Mouse (Mus musculus): ENCODE measurements around the gene Syne4. TPM values are rescaled to one million over a fixed set of nuclear protein-coding genes. Genes with fewer than 3 reads are reported as not detected.

Gene Syne4
- polyA plus RNA-seq, 1 experiment: 1.2 TPM

DNA sequence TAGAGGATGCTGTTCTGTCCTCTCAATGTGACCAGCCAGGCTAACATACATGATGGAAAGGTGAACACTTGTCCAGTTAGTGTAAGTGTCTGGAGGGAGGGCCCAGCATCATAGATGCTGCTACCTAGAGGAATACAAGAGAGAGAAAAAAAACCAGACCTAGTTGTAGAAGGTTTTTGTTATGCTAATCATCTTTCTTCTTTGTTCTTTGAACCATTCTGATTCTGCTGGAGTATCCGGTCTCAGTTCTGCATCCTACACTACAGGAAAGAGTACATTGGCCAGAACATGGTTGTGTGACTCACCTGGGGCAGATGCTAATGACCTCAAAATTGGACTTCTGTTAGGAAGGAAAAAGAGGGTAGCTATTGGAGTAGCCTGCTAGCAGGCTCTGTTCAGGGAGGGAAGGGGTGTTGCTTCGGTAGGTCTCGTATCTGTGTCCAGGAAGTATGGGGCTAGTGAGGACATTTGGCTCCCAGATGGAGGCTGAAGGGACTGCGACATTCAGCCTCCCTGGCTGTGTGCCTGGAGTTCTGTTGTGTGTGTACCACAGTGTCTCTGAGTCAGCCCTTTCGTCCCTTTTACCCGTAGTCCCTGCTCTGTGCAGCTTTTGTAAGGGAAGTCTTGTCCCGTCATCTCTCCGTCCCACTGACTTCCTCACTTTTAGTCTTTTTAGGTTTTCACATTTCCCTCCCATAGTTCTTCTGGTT lies 27.8 kb upstream of the Syne4 start:
- Histone ChIP-seq H3K4me3 (no peak overlapping the region), H3ac (ENCODE audit: control insufficient read depth, insufficient read length) (no peak overlapping the region), H3K27me3 (ENCODE audit: control insufficient read depth, insufficient read depth, insufficient read length) (peaks cover 5% of the 10 kb centered on the region), H3K4me2 (ENCODE audit: low read depth) (no peak overlapping the region), H3K36me3 (ENCODE audit: control insufficient read depth, insufficient read depth) (no peaks in the 10 kb centered on the region), H3K79me2 (ENCODE audit: control insufficient read depth, insufficient read depth) (no peaks in the 10 kb centered on the region)
- TF ChIP-seq POLR2A (IDR thresholded peaks at IDR 0.05; ENCODE audit: insufficient read length, low read depth) (no peak), USF1 (IDR thresholded peaks at IDR 0.05; ENCODE audit: low read depth) (no peak), MYOD1 (IDR thresholded peaks at IDR 0.05; ENCODE audit: control insufficient read depth in 1 of 3, insufficient read length in 2 of 3, low read depth in 2 of 3) (no peak), E2F4 (IDR thresholded peaks at IDR 0.05; ENCODE audit: insufficient read depth) (no peak), MYOG (IDR thresholded peaks at IDR 0.05; ENCODE audit: control insufficient read depth in 1 of 3, insufficient read depth in 1 of 3, insufficient read length in 2 of 3, low read depth in 2 of 3) (no peak), TCF3 (IDR thresholded peaks at IDR 0.05; ENCODE audit: insufficient read length, low read depth) (no peak), REST (IDR thresholded peaks at IDR 0.05; ENCODE audit: insufficient read depth, insufficient read length) (no peak), CEBPB (IDR thresholded peaks at IDR 0.05; ENCODE audit: insufficient read depth, poor library complexity, severe bottlenecking) (no peak), SRF (IDR thresholded peaks at IDR 0.05; ENCODE audit: control insufficient read depth, insufficient read length, low read depth) (no peak), TCF12 (IDR thresholded peaks at IDR 0.05; ENCODE audit: insufficient read depth, poor library complexity, severe bottlenecking) (no peak), MAX (IDR thresholded peaks at IDR 0.05; ENCODE audit: low read depth) (no peak), POLR2AphosphoS2 (IDR thresholded peaks at IDR 0.05; ENCODE audit: insufficient read length, low read depth) (no peak)

DNA sequence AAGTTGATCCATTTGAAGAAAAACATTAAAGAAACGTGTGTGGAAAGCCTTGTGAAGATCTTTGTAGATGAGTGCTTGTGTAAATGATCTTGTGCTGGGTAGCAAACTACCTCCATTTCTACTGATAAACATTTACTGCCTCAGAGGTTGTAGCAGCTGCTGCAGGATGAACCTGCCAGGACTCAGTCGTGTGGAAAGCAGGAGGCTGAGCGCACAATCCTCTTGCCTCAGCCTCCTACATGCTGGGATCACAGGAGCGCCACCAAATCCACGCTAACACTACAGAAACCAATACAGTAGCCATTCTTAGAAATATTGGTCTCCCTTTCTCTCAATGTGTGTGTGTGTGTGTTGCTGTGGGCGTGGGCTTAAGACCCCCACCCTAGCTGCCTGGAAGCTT lies 26.6 kb upstream of the Syne4 start:
- no peak for TF ChIP-seq E2F4 (IDR thresholded peaks at IDR 0.05; ENCODE audit: insufficient read depth)
- no peak for TF ChIP-seq CEBPB (IDR thresholded peaks at IDR 0.05; ENCODE audit: insufficient read depth, poor library complexity, severe bottlenecking)
- no peak for TF ChIP-seq REST (IDR thresholded peaks at IDR 0.05; ENCODE audit: insufficient read depth, insufficient read length)
- TF ChIP-seq MYOG (IDR thresholded peaks at IDR 0.05; ENCODE audit: control insufficient read depth in 1 of 3, insufficient read depth in 1 of 3, insufficient read length in 2 of 3, low read depth in 2 of 3): no peak
- no peak for TF ChIP-seq SRF (IDR thresholded peaks at IDR 0.05; ENCODE audit: control insufficient read depth, insufficient read length, low read depth)
- no peak for TF ChIP-seq TCF12 (IDR thresholded peaks at IDR 0.05; ENCODE audit: insufficient read depth, poor library complexity, severe bottlenecking)
- TF ChIP-seq USF1 (IDR thresholded peaks at IDR 0.05; ENCODE audit: low read depth): no peak
- TF ChIP-seq MAX (IDR thresholded peaks at IDR 0.05; ENCODE audit: low read depth): no peak
- no peak for TF ChIP-seq MYOD1 (IDR thresholded peaks at IDR 0.05; ENCODE audit: control insufficient read depth in 1 of 3, insufficient read length in 2 of 3, low read depth in 2 of 3)
- TF ChIP-seq POLR2A (IDR thresholded peaks at IDR 0.05; ENCODE audit: insufficient read length, low read depth): no peak
- TF ChIP-seq POLR2AphosphoS2 (IDR thresholded peaks at IDR 0.05; ENCODE audit: insufficient read length, low read depth): no peak
- no peak for TF ChIP-seq TCF3 (IDR thresholded peaks at IDR 0.05; ENCODE audit: insufficient read length, low read depth)
- Histone ChIP-seq H3K27me3 (ENCODE audit: control insufficient read depth, insufficient read depth, insufficient read length) (peaks cover 5% of the 10 kb centered on the region), H3K79me2 (ENCODE audit: control insufficient read depth, insufficient read depth) (no peaks in the 10 kb centered on the region), H3K4me2 (ENCODE audit: low read depth) (no peak overlapping the region), H3ac (ENCODE audit: control insufficient read depth, insufficient read length) (no peak overlapping the region), H3K4me3 (no peak overlapping the region), H3K36me3 (ENCODE audit: control insufficient read depth, insufficient read depth) (no peaks in the 10 kb centered on the region)

DNA sequence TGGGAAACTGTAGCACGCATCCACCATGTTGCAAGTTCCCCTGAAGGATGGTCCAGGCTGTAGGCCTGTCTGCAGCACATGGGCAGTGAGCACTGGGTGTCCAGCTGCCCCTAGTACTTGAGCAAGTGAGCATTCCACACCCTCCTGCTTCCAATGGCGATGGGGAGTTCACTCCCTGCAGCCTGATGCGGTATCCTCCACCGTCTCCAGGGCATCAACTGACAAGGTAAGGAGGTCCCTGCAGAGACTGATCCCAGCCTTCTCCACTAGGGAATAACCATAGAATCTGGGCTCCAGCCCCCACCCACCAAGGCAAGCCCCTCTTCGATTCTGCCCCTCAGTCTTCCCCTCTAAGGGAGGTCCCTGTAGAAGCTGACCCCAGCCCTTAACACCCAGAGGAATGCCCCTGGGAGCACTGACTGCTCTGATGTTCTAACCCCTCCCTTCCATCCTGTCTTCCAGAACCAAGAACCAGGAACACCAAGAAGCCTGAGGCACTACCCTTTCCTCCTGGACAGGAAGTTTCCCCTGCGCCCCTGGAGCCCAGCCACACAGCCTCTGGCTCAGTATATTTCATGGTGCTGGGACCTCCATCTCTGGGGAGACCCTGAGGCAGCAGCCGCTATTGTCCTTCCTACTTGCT lies 25.4 kb upstream of the Syne4 start:
- Histone ChIP-seq H3K4me3 (no peak overlapping the region), H3K27me3 (ENCODE audit: control insufficient read depth, insufficient read depth, insufficient read length) (peaks cover 5% of the 10 kb centered on the region), H3K4me2 (ENCODE audit: low read depth) (no peak overlapping the region), H3K79me2 (ENCODE audit: control insufficient read depth, insufficient read depth) (no peaks in the 10 kb centered on the region), H3K36me3 (ENCODE audit: control insufficient read depth, insufficient read depth) (no peaks in the 10 kb centered on the region), H3ac (ENCODE audit: control insufficient read depth, insufficient read length) (no peak overlapping the region)
- TF ChIP-seq CEBPB (IDR thresholded peaks at IDR 0.05; ENCODE audit: insufficient read depth, poor library complexity, severe bottlenecking): no peak
- TF ChIP-seq TCF12 (IDR thresholded peaks at IDR 0.05; ENCODE audit: insufficient read depth, poor library complexity, severe bottlenecking): no peak
- TF ChIP-seq SRF (IDR thresholded peaks at IDR 0.05; ENCODE audit: control insufficient read depth, insufficient read length, low read depth): no peak
- no peak for TF ChIP-seq POLR2A (IDR thresholded peaks at IDR 0.05; ENCODE audit: insufficient read length, low read depth)
- no peak for TF ChIP-seq E2F4 (IDR thresholded peaks at IDR 0.05; ENCODE audit: insufficient read depth)
- TF ChIP-seq MAX (IDR thresholded peaks at IDR 0.05; ENCODE audit: low read depth): no peak
- no peak for TF ChIP-seq MYOG (IDR thresholded peaks at IDR 0.05; ENCODE audit: control insufficient read depth in 1 of 3, insufficient read depth in 1 of 3, insufficient read length in 2 of 3, low read depth in 2 of 3)
- no peak for TF ChIP-seq MYOD1 (IDR thresholded peaks at IDR 0.05; ENCODE audit: control insufficient read depth in 1 of 3, insufficient read length in 2 of 3, low read depth in 2 of 3)
- TF ChIP-seq USF1 (IDR thresholded peaks at IDR 0.05; ENCODE audit: low read depth): no peak
- TF ChIP-seq POLR2AphosphoS2 (IDR thresholded peaks at IDR 0.05; ENCODE audit: insufficient read length, low read depth): no peak
- no peak for TF ChIP-seq TCF3 (IDR thresholded peaks at IDR 0.05; ENCODE audit: insufficient read length, low read depth)
- TF ChIP-seq REST (IDR thresholded peaks at IDR 0.05; ENCODE audit: insufficient read depth, insufficient read length): no peak

GRCm38 (mm10) chr7:30289714-30290399 lies 24.8 kb upstream of the Syne4 start:
- Histone ChIP-seq H3K36me3 (ENCODE audit: control insufficient read depth, insufficient read depth) (no peaks in the 10 kb centered on the region), H3K79me2 (ENCODE audit: control insufficient read depth, insufficient read depth) (no peaks in the 10 kb centered on the region), H3K4me3 (no peak overlapping the region), H3K4me2 (ENCODE audit: low read depth) (no peak overlapping the region), H3ac (ENCODE audit: control insufficient read depth, insufficient read length) (no peak overlapping the region), H3K27me3 (ENCODE audit: control insufficient read depth, insufficient read depth, insufficient read length) (peaks cover 5% of the 10 kb centered on the region)
- no peak for TF ChIP-seq CEBPB (IDR thresholded peaks at IDR 0.05; ENCODE audit: insufficient read depth, poor library complexity, severe bottlenecking)
- no peak for TF ChIP-seq POLR2A (IDR thresholded peaks at IDR 0.05; ENCODE audit: insufficient read length, low read depth)
- peak; percentile 52 for TF ChIP-seq TCF12 (IDR thresholded peaks at IDR 0.05; ENCODE audit: insufficient read depth, poor library complexity, severe bottlenecking)
- TF ChIP-seq SRF (IDR thresholded peaks at IDR 0.05; ENCODE audit: control insufficient read depth, insufficient read length, low read depth): no peak
- TF ChIP-seq POLR2AphosphoS2 (IDR thresholded peaks at IDR 0.05; ENCODE audit: insufficient read length, low read depth): no peak
- no peak for TF ChIP-seq E2F4 (IDR thresholded peaks at IDR 0.05; ENCODE audit: insufficient read depth)
- peak; percentile 18 to 96 (median 84) for TF ChIP-seq MYOD1 (IDR thresholded peaks at IDR 0.05; ENCODE audit: control insufficient read depth in 1 of 3, insufficient read length in 2 of 3, low read depth in 2 of 3)
- peak; percentile 85 for TF ChIP-seq TCF3 (IDR thresholded peaks at IDR 0.05; ENCODE audit: insufficient read length, low read depth)
- TF ChIP-seq USF1 (IDR thresholded peaks at IDR 0.05; ENCODE audit: low read depth): no peak
- peak in 2 of 3 experiments; percentile 97 to 98 for TF ChIP-seq MYOG (IDR thresholded peaks at IDR 0.05; ENCODE audit: control insufficient read depth in 1 of 3, insufficient read depth in 1 of 3, insufficient read length in 2 of 3, low read depth in 2 of 3)
